9 mouse cellular contexts compared by ENCODE assay signal in genomic region chr4:83501037-83501430, GRCm38 (mm10). TPM values are rescaled to one million over a fixed set of nuclear protein-coding genes. Genes with fewer than 3 reads are reported as not detected.
DNase-seq lines count a peak whose midpoint lies in the region; ATAC-seq lines count a peak whose summit lies in the region.
"Had no signal": no experiment of that assay in that cellular context is flagged by ENCODE, and none has a peak within 500 bp of the region (broad histone marks: within the 10 kb centered on the region; RNA-seq: fewer than 3 reads in every experiment).

No protein-coding gene starts in this region.

- no peaks in the 10 kb centered on the region for H3K27me3 ChIP-seq in kidney, embryonic 15.5 days
- H3K27me3 ChIP-seq in embryonic facial prominence, embryonic 15.5 days, result no peaks in the 10 kb centered on the region
- H3K27me3 ChIP-seq in hindbrain, embryonic 15.5 days, result no peaks in the 10 kb centered on the region
- H3K27me3 ChIP-seq in neural tube, embryonic 13.5 days, result no peaks in the 10 kb centered on the region

- 0 out of 2 replicates have a peak, but pooled peaks cover 5% of the 10 kb centered on the region for H3K4me1 ChIP-seq in kidney, embryonic 15.5 days
- H3K4me1 ChIP-seq in embryonic facial prominence, embryonic 15.5 days, result peaks cover 5% of the 10 kb centered on the region
- peaks cover 11% of the 10 kb centered on the region; the same call in 1 of the 2 replicates for H3K4me1 ChIP-seq in hindbrain, embryonic 15.5 days (replicated peaks)
- H3K4me1 ChIP-seq in neural tube, embryonic 13.5 days (replicated peaks), result 0 out of 2 replicates have a peak, but pooled peaks cover 5% of the 10 kb centered on the region

- H3K9me3 ChIP-seq in kidney, embryonic 15.5 days (replicated peaks), result no peaks in the 10 kb centered on the region
- no peaks in the 10 kb centered on the region for H3K9me3 ChIP-seq in embryonic facial prominence, embryonic 15.5 days (replicated peaks)
- H3K9me3 ChIP-seq in hindbrain, embryonic 15.5 days, result no peaks in the 10 kb centered on the region
- H3K9me3 ChIP-seq in neural tube, embryonic 13.5 days, result no peaks in the 10 kb centered on the region

- WGBS in kidney, embryonic 15.5 days, result 37% methylated on average over 7 of the region's 7 CpGs
- WGBS in embryonic facial prominence, embryonic 15.5 days, result 44% methylated on average over 7 of the region's 7 CpGs
- WGBS in hindbrain, embryonic 15.5 days, result 31% methylated on average over 7 of the region's 7 CpGs
- WGBS in neural tube, embryonic 13.5 days, result 38% methylated on average over 7 of the region's 7 CpGs

- no peak overlapping the region for H3K9ac ChIP-seq in kidney, embryonic 15.5 days
- no peak overlapping the region for H3K9ac ChIP-seq in embryonic facial prominence, embryonic 15.5 days
- H3K9ac ChIP-seq in hindbrain, embryonic 15.5 days, result peak overlapping the region; percentile 40; the same call in 1 of the 2 replicates
- H3K9ac ChIP-seq in neural tube, embryonic 13.5 days, result no peak overlapping the region

- H3K4me3 ChIP-seq in kidney, embryonic 15.5 days (replicated peaks), result peak overlapping the region; percentile 34; the same call in 1 of the 2 replicates
- peak overlapping the region; percentile 35 for H3K4me3 ChIP-seq in embryonic facial prominence, embryonic 15.5 days (replicated peaks)
- H3K4me3 ChIP-seq in hindbrain, embryonic 15.5 days, result peak overlapping the region; percentile 49
- H3K4me3 ChIP-seq in neural tube, embryonic 13.5 days, result peak overlapping the region; percentile 37

- H3K4me2 ChIP-seq in kidney, embryonic 15.5 days, result peak overlapping the region; percentile 58
- peak overlapping the region; percentile 53 for H3K4me2 ChIP-seq in embryonic facial prominence, embryonic 15.5 days (replicated peaks)
- H3K4me2 ChIP-seq in hindbrain, embryonic 15.5 days, result peak overlapping the region; percentile 61
- peak overlapping the region; percentile 57 for H3K4me2 ChIP-seq in neural tube, embryonic 13.5 days

- ATAC-seq in kidney, embryonic 15.5 days (replicated peaks; ENCODE audit: low FRiP score), result no peak
- no peak for ATAC-seq in embryonic facial prominence, embryonic 15.5 days (ENCODE audit: insufficient number of reproducible peaks, low FRiP score, low TSS enrichment, low read depth)
- peak; percentile 68 for ATAC-seq in hindbrain, embryonic 15.5 days (ENCODE audit: low FRiP score, low read depth)
- peak; percentile 68 for ATAC-seq in neural tube, embryonic 13.5 days (ENCODE audit: low read depth)

- H3K27ac ChIP-seq in kidney, embryonic 15.5 days, result no peak overlapping the region
- H3K27ac ChIP-seq in embryonic facial prominence, embryonic 15.5 days (replicated peaks), result no peak overlapping the region
- peak overlapping the region; percentile 79; the same call in 1 of the 2 replicates for H3K27ac ChIP-seq in hindbrain, embryonic 15.5 days (replicated peaks)
- no peak overlapping the region for H3K27ac ChIP-seq in neural tube, embryonic 13.5 days (replicated peaks)

- DNase-seq in kidney, postnatal 10 days, result no peak
- DNase-seq in adrenal gland, adult 18-20 months (ENCODE audit: low spot score in 2 of 2), result no peak
- no peak for DNase-seq in adrenal gland, postnatal 10 days
- DNase-seq: adrenal gland, adult 8-10 months; thymus, adult 2 months had no signal

- H3K36me3 ChIP-seq in kidney, embryonic 15.5 days, result no peaks in the 10 kb centered on the region
- H3K36me3 ChIP-seq in embryonic facial prominence, embryonic 15.5 days, result no peaks in the 10 kb centered on the region
- H3K36me3 ChIP-seq in hindbrain, embryonic 15.5 days, result no peaks in the 10 kb centered on the region
- H3K36me3 ChIP-seq in neural tube, embryonic 13.5 days, result no peaks in the 10 kb centered on the region

RNA-seq across cellular contexts. Expression of gene Psip1, which starts 14.8 kb away (rescaled TPM):
- 150 and 151 TPM in 2 replicates for polyA plus RNA-seq in kidney, embryonic 15.5 days (2015; fragmentation: Nextera tagmentation; extraction: Ambion mirVana)
- 127 and 138 TPM in 2 replicates for polyA plus RNA-seq in embryonic facial prominence, embryonic 15.5 days (2015; fragmentation: Nextera tagmentation; extraction: Ambion mirVana)
- 253 and 257 TPM in 2 replicates for polyA plus RNA-seq in hindbrain, embryonic 15.5 days (2015; fragmentation: Nextera tagmentation; extraction: Ambion mirVana)
- 266 and 271 TPM in 2 replicates for polyA plus RNA-seq in neural tube, embryonic 13.5 days (2015; fragmentation: Nextera tagmentation; extraction: Ambion mirVana)
- 10 to 100 TPM; 36.2 to 42.0 TPM for total RNA-seq in adrenal gland, adult 18-20 months (2021)
- total RNA-seq in adrenal gland, postnatal 10 days (2021), result 10 to 100 TPM; 52.3 to 57.2 TPM

RNA-seq across cellular contexts. Expression of gene Ccdc171, which starts 24.3 kb away (rescaled TPM):
- polyA plus RNA-seq in kidney, embryonic 15.5 days (2015; fragmentation: Nextera tagmentation; extraction: Ambion mirVana), result 3.2 and 3.7 TPM in 2 replicates
- 4.9 and 5.4 TPM in 2 replicates for polyA plus RNA-seq in embryonic facial prominence, embryonic 15.5 days (2015; fragmentation: Nextera tagmentation; extraction: Ambion mirVana)
- polyA plus RNA-seq in hindbrain, embryonic 15.5 days (2015; fragmentation: Nextera tagmentation; extraction: Ambion mirVana), result 4.0 and 4.4 TPM in 2 replicates
- polyA plus RNA-seq in neural tube, embryonic 13.5 days (2015; fragmentation: Nextera tagmentation; extraction: Ambion mirVana), result 2.9 and 5.2 TPM in 2 replicates
- total RNA-seq in adrenal gland, adult 18-20 months (2021), result 1 to 10 TPM; 1.8 to 2.4 TPM
- total RNA-seq in adrenal gland, postnatal 10 days (2021), result 1 to 10 TPM; 1.4 to 3.1 TPM

Comparison
In these comparisons a context has a peak if more than half of its experiments do, and no peak if none do; other contexts are left out.
1. ATAC-seq: peak in hindbrain, embryonic 15.5 days (single experiment) and neural tube, embryonic 13.5 days (single experiment); none in kidney, embryonic 15.5 days (single experiment) and embryonic facial prominence, embryonic 15.5 days (single experiment).
2. Peak in every context shown above with its lines, with median percentiles within 50 percentile points of each other: H3K4me2 ChIP-seq and H3K4me3 ChIP-seq.